Mouse (Mus musculus): Measurements from ENCODE around the gene Cyfip2. TPM values are rescaled to one million over a fixed set of nuclear protein-coding genes. Genes with fewer than 3 reads are reported as not detected.

Cyfip2 gene
- polyA plus RNA-seq, 1 experiment: not detected

GRCm38 (mm10) chr11:46145163-46145875, 167.3 kb downstream of the Cyfip2 start:
- Histone ChIP-seq H3K27ac (ENCODE audit: insufficient read depth, low read depth, low read length) (no peak overlapping the region), H3K4me1 (ENCODE audit: control insufficient read depth, insufficient read depth, low read length) (no peaks in the 10 kb centered on the region), H3K4me3 (ENCODE audit: insufficient read depth, low read depth, low read length) (no peak overlapping the region)
- WGBS: 94% methylated on average over 11 of the region's 11 CpGs
- TF ChIP-seq CTCF (IDR thresholded peaks at IDR 0.05; ENCODE audit: insufficient read depth, low read depth, low read length) (no peak), POLR2A (IDR thresholded peaks at IDR 0.05; ENCODE audit: insufficient read depth, low read depth, low read length) (no peak)

Other genes with a start within 250 kb of the Cyfip2 start
- not detected in 2 replicates for gene Nipal4, start 146.4 kb downstream of the Cyfip2 start, polyA plus RNA-seq (2012; ENCODE audit: insufficient read depth, insufficient read length, low replicate concordance, missing spikeins)
- gene Fndc9, start 77.3 kb downstream of the Cyfip2 start, polyA plus RNA-seq (2012; ENCODE audit: insufficient read depth, insufficient read length, low replicate concordance, missing spikeins): not detected in 2 replicates
- gene Itk, start 76.7 kb upstream of the Cyfip2 start, polyA plus RNA-seq (2012; ENCODE audit: insufficient read depth, insufficient read length, low replicate concordance, missing spikeins): 94.9 and 202 TPM in 2 replicates
- not detected in 2 replicates for gene Fam71b, start 83.7 kb upstream of the Cyfip2 start, polyA plus RNA-seq (2012; ENCODE audit: insufficient read depth, insufficient read length, low replicate concordance, missing spikeins)
- not detected in 2 replicates for gene Med7, start 124.1 kb upstream of the Cyfip2 start, polyA plus RNA-seq (2012; ENCODE audit: insufficient read depth, insufficient read length, low replicate concordance, missing spikeins)
- not detected in 2 replicates for gene Havcr2, start 142.1 kb upstream of the Cyfip2 start, polyA plus RNA-seq (2012; ENCODE audit: insufficient read depth, insufficient read length, low replicate concordance, missing spikeins)
- gene Gm12169, start 211.4 kb upstream of the Cyfip2 start, polyA plus RNA-seq (2012; ENCODE audit: insufficient read depth, insufficient read length, low replicate concordance, missing spikeins): not detected in 2 replicates

Measured in olfactory bulb, adult 2 months (tissue).